8 mouse cellular contexts compared by ENCODE assay signal in genomic region chr16:16983534-16984422, GRCm38 (mm10). TPM values are rescaled to one million over a fixed set of nuclear protein-coding genes. Genes with fewer than 3 reads are reported as not detected.
DNase-seq lines count a peak whose midpoint lies in the region; ATAC-seq and TF ChIP-seq lines count a peak whose summit lies in the region.

No protein-coding gene starts in this region.

- intact Hi-C loops in gastrocnemius, postnatal 14 days (cut with DNase I; ENCODE audit: low total_unique reads) = no loop called here

- H3K9ac ChIP-seq in intestine, embryonic 14.5 days (ENCODE audit: low read length) = peak overlapping the region; percentile 92
- H3K9ac ChIP-seq in liver, embryonic 13.5 days = peak overlapping the region; percentile 96

- H3K36me3 ChIP-seq in E14TG2a.4 (ENCODE audit: insufficient read depth, low read length) (peaks cover 35% of the 10 kb centered on the region), myocyte (ENCODE audit: control insufficient read depth, insufficient read depth) (no peaks in the 10 kb centered on the region)
- H3K36me3 ChIP-seq in intestine, embryonic 14.5 days (ENCODE audit: control insufficient read depth, insufficient read depth, low read length) = peaks cover 15% of the 10 kb centered on the region; the same call in 1 of the 2 replicates
- peaks cover 18% of the 10 kb centered on the region for H3K36me3 ChIP-seq in liver, embryonic 13.5 days

- no peak for TF ChIP-seq POLR2A in myocyte (IDR thresholded peaks at IDR 0.05; ENCODE audit: insufficient read length, low read depth)

- H3K4me3 ChIP-seq in E14TG2a.4 (replicated peaks; ENCODE audit: low read length) = peak overlapping the region; percentile 97
- H3K4me3 ChIP-seq in intestine, embryonic 14.5 days (ENCODE audit: low read depth, low read length) = peak overlapping the region; percentile 88
- peak overlapping the region; percentile 99 for H3K4me3 ChIP-seq in liver, embryonic 13.5 days (replicated peaks)
- H3K4me3 ChIP-seq in myocyte = peak overlapping the region; percentile 88

- no peaks in the 10 kb centered on the region for H3K9me3 ChIP-seq in E14TG2a.4 (ENCODE audit: low read length)
- H3K9me3 ChIP-seq in intestine, embryonic 14.5 days (ENCODE audit: control insufficient read depth, low read length) = no peaks in the 10 kb centered on the region
- no peaks in the 10 kb centered on the region for H3K9me3 ChIP-seq in liver, embryonic 13.5 days (replicated peaks)

- H3ac ChIP-seq in myocyte (ENCODE audit: control insufficient read depth, insufficient read length) = peak overlapping the region; percentile 68

- H3K27me3 ChIP-seq in E14TG2a.4 (ENCODE audit: insufficient read depth, low read length) (no peaks in the 10 kb centered on the region), myocyte (ENCODE audit: control insufficient read depth, insufficient read depth, insufficient read length) (no peaks in the 10 kb centered on the region)
- H3K27me3 ChIP-seq in intestine, embryonic 14.5 days (replicated peaks; ENCODE audit: control insufficient read depth, insufficient read depth, low read length) = no peaks in the 10 kb centered on the region
- no peaks in the 10 kb centered on the region for H3K27me3 ChIP-seq in liver, embryonic 13.5 days

- peak overlapping the region; percentile 91 for H3K27ac ChIP-seq in intestine, embryonic 14.5 days (ENCODE audit: low read depth)
- peak overlapping the region; percentile 87 for H3K27ac ChIP-seq in liver, embryonic 13.5 days

- H3K4me1 ChIP-seq in E14TG2a.4 (replicated peaks; ENCODE audit: low read depth, low read length) = peaks cover 46% of the 10 kb centered on the region
- peaks cover 14% of the 10 kb centered on the region for H3K4me1 ChIP-seq in intestine, embryonic 14.5 days (replicated peaks; ENCODE audit: control insufficient read depth, insufficient read depth, low read length)
- peaks cover 42% of the 10 kb centered on the region for H3K4me1 ChIP-seq in liver, embryonic 13.5 days (replicated peaks)

- ATAC-seq in intestine, embryonic 14.5 days (replicated peaks; ENCODE audit: low FRiP score, low TSS enrichment, low read depth) = peak; percentile 67
- ATAC-seq in liver, embryonic 13.5 days (ENCODE audit: low read depth) = peak; percentile 73

- peaks cover 52% of the 10 kb centered on the region for H3K79me2 ChIP-seq in myocyte (ENCODE audit: control insufficient read depth, insufficient read depth)

- H3K4me2 ChIP-seq in intestine, embryonic 14.5 days (ENCODE audit: low read length) = peak overlapping the region; percentile 80
- peak overlapping the region; percentile 92 for H3K4me2 ChIP-seq in liver, embryonic 13.5 days
- H3K4me2 ChIP-seq in myocyte (ENCODE audit: low read depth) = peak overlapping the region; percentile 76

- no peak for TF ChIP-seq CTCF in E14TG2a.4 (conservative IDR thresholded peaks at IDR 0.05; ENCODE audit: low read length)

- under 1% methylated on average over 71 of the region's 75 CpGs for WGBS in intestine, embryonic 14.5 days
- 1% methylated on average over 75 of the region's 75 CpGs for WGBS in liver, embryonic 13.5 days (ENCODE audit: insufficient replicate concordance)

- DNase-seq in 3T3-L1 (ENCODE audit: low read depth, low spot score) = peak; percentile 79
- DNase-seq in c-Kit-positive CD71-positive TER-119-positive erythroid progenitor cells, embryonic 14.5 days (ENCODE audit: low spot score) = peak; percentile 64
- peak; percentile 46 for DNase-seq in gastrocnemius, postnatal 14 days
- peak; percentile 91 for DNase-seq in intestine, embryonic 14.5 days (ENCODE audit: low spot score)
- peak; percentile 55 for DNase-seq in liver, embryonic 13.5 days
- peak; percentile 50 to 65 for DNase-seq in urinary bladder, postnatal 4 days (ENCODE audit: low spot score in 2 of 2)

TF ChIP-seq in myocyte, 11 proteins besides CTCF, POLR2A, EP300 and RAD21:
- TF ChIP-seq E2F4 (IDR thresholded peaks at IDR 0.05; ENCODE audit: insufficient read depth) (no peak), TCF3 (IDR thresholded peaks at IDR 0.05; ENCODE audit: insufficient read length, low read depth) (no peak), CEBPB (IDR thresholded peaks at IDR 0.05; ENCODE audit: insufficient read depth, poor library complexity, severe bottlenecking) (no peak), POLR2AphosphoS2 (IDR thresholded peaks at IDR 0.05; ENCODE audit: insufficient read length, low read depth) (no peak), MAX (IDR thresholded peaks at IDR 0.05; ENCODE audit: low read depth) (no peak), MYOG (IDR thresholded peaks at IDR 0.05; ENCODE audit: control insufficient read depth in 1 of 3, insufficient read depth in 1 of 3, insufficient read length in 2 of 3, low read depth in 2 of 3) (no peak), USF1 (IDR thresholded peaks at IDR 0.05; ENCODE audit: low read depth) (no peak), TCF12 (IDR thresholded peaks at IDR 0.05; ENCODE audit: insufficient read depth, poor library complexity, severe bottlenecking) (no peak), SRF (IDR thresholded peaks at IDR 0.05; ENCODE audit: control insufficient read depth, insufficient read length, low read depth) (no peak)

RNA-seq across cellular contexts. Expression of gene Mapk1, which starts 0.6 kb away (rescaled TPM):
- total RNA-seq in gastrocnemius, postnatal 14 days (2021) = 10 to 100 TPM; 88.8 to 94.5 TPM
- polyA plus RNA-seq in intestine, embryonic 14.5 days (2014; fragmentation: Nextera tagmentation; extraction: Ambion mirVana) = 181 and 189 TPM in 2 replicates
- 93.7 and 102 TPM in 2 replicates for polyA plus RNA-seq in liver, embryonic 13.5 days (2015; fragmentation: Nextera tagmentation; extraction: Ambion mirVana)
- polyA plus RNA-seq in myocyte (2012; fragmentation: generic; extraction: Trizol) = 66.7 TPM

Comparison
In these comparisons a context has a peak if more than half of its experiments do, and no peak if none do; other contexts are left out.
1. Peak in every context shown above with its lines: DNase-seq, ATAC-seq, H3K4me3 ChIP-seq and H3K27ac ChIP-seq.